Mouse (Mus musculus): ENCODE measurements around the gene Scd4. TPM values are rescaled to one million over a fixed set of nuclear protein-coding genes. Genes with fewer than 3 reads are reported as not detected.

The Scd4 gene
- 0.06 TPM in 1 of 2 replicates, not detected in the other for polyA plus RNA-seq (2014; fragmentation: Nextera tagmentation; extraction: Ambion mirVana)

DNA sequence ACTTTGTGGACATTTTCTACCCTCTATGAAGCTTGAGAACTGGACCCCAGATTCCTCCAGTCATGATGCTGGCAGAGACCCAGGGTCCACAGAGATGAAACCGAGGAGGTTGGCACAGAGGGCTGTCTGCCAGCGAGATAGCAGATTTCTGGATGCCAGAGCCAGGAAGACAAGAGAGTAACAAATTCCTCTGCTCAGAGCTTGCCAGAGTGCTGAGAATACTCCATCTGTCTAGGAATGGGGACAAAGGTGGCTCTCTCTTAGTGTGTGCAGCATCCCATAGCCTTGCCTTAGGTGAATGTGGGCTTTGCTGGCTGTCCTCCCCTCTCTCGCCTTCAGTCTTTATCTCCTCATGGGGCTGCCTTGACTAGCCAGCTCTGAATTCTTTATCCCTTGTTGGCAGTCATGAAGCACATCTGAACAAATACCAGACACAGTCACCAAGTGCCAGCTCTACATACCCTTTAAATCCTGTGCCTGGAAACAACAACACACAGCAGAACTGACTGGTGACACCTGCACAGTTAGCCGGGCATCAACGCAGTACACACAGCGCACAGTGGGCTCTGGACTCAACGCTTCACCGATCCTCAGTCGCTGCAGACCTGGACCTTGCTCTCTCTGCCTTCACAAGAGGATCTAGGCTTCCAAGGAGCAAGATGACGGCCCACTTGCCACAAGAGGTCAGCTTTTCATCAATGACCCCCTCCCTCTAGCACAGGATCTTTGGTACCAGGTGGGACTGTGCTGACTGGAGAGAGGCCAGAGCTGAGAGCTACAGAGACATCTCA is at the start of gene Scd4:
TSS of gene Scd4 (plus strand) at position 260 of the 791 bp plus-strand sequence.
- H3K36me3 ChIP-seq (ENCODE audit: control insufficient read depth, insufficient read depth, low read length), result no peaks in the 10 kb centered on the region
- H3K9me3 ChIP-seq (ENCODE audit: control insufficient read depth, low read length), result no peaks in the 10 kb centered on the region
- H3K27ac ChIP-seq (ENCODE audit: low read depth, low read length), result no peak within 1 kb of the TSS
- no peaks in the 10 kb centered on the region for H3K27me3 ChIP-seq (ENCODE audit: control insufficient read depth, insufficient read depth, low read length)
- no peaks in the 10 kb centered on the region for H3K4me1 ChIP-seq (ENCODE audit: control insufficient read depth, insufficient read depth, low read length)
- ATAC-seq (ENCODE audit: low FRiP score) (no peak), DNase-seq (ENCODE audit: low spot score, missing footprints) (no peak)
- no peak within 1 kb of the TSS for H3K9ac ChIP-seq (ENCODE audit: low read length)
- H3K4me3 ChIP-seq (ENCODE audit: low read depth, low read length), result no peak within 1 kb of the TSS
- H3K4me2 ChIP-seq, result no peak within 1 kb of the TSS
- WGBS, result 91% methylated on average over 10 of the region's 10 CpGs

DNA sequence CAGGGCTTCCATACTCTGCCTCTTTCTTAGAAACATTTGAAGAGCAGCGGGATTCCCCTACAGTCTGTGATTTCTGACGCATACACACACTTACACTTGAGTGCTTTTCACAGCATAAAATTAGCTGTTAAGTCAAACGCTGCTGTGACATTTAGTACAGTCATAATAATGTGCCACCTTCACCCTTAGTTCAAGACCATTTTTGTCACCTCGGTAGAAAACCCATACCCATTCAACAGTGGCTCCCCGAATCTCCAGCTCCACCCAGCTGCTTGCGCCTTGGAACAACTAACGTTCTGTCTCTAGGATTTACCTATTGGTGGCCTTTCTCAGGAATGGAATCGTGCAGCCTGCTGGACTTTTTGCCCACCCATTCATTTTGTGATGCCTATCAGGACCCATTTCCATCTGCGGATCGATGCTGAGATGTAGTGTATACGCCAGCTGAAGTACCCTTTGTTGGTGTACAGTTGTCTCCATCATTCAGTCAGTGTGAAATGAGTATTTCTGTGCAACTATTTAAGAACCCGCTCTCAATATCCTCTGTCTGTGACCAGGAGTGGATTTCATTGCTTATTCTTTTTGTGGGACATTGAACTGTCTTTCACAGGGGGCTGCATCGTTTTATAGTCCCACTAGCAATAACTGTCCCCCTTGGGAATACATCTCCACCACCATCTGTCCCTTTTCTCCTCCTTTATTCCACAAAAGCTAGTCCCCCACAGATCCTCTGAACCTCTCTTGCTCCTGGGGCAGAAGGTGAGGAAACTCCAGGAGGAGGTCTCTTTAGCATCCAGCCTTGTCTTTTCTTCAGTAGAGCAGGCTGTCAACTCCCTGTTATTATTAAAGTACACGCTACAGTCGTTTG is 49.5 kb upstream of the Scd4 start:
- peak overlapping the region; percentile 91 for H3K27ac ChIP-seq (ENCODE audit: low read depth, low read length)
- 36% methylated on average over 15 of the region's 15 CpGs for WGBS
- DNase-seq (ENCODE audit: low spot score, missing footprints) (peak; percentile 93), ATAC-seq (ENCODE audit: low FRiP score) (no peak)
- peak overlapping the region; percentile 57 for H3K9ac ChIP-seq (ENCODE audit: low read length)
- H3K4me1 ChIP-seq (ENCODE audit: control insufficient read depth, insufficient read depth, low read length), result peaks cover 29% of the 10 kb centered on the region
- no peaks in the 10 kb centered on the region for H3K36me3 ChIP-seq (ENCODE audit: control insufficient read depth, insufficient read depth, low read length)
- H3K27me3 ChIP-seq (ENCODE audit: control insufficient read depth, insufficient read depth, low read length), result no peaks in the 10 kb centered on the region
- peak overlapping the region; percentile 36 for H3K4me3 ChIP-seq (ENCODE audit: low read depth, low read length)
- H3K4me2 ChIP-seq, result peak overlapping the region; percentile 80
- H3K9me3 ChIP-seq (ENCODE audit: control insufficient read depth, low read length), result no peaks in the 10 kb centered on the region

- Histone ChIP-seq H3K9ac (ENCODE audit: low read length) (peak overlapping the region; percentile 62), H3K27ac (ENCODE audit: low read depth, low read length) (peak overlapping the region; percentile 91), H3K36me3 (ENCODE audit: control insufficient read depth, insufficient read depth, low read length) (no peaks in the 10 kb centered on the region), H3K9me3 (ENCODE audit: control insufficient read depth, low read length) (no peaks in the 10 kb centered on the region), H3K4me3 (ENCODE audit: low read depth, low read length) (peak overlapping the region; percentile 36), H3K27me3 (ENCODE audit: control insufficient read depth, insufficient read depth, low read length) (no peaks in the 10 kb centered on the region), H3K4me1 (ENCODE audit: control insufficient read depth, insufficient read depth, low read length) (peaks cover 29% of the 10 kb centered on the region), H3K4me2 (peak overlapping the region; percentile 80)
- peak; percentile 99 for DNase-seq (ENCODE audit: low spot score, missing footprints)
- peak; percentile 99 for ATAC-seq (ENCODE audit: low FRiP score)
- WGBS, result 0% methylated on average over 37 of the region's 38 CpGs
Measured at GRCm38 (mm10) chr19:44284025-44284695, 48.7 kb upstream of the Scd4 start.

DNA sequence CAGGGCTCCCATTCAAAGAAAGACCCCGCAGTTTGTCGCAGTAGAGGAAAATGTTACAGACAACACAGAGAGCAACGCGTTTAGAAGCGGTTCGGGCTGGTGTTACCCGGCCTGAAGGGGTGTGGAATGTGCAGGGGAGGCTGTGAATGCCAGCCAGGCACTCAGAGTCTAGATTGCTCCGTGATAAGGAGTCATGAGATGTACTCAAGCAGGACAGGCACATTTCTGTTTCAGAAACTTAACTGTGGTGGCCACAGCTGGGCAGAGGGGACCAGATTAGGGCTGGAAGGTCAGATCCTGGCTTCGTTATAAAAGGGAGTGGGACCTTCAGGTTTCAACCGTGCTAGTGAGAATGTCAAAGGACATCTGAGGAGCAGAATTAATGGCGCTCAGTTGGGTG is 48.2 kb upstream of the Scd4 start:
- no peaks in the 10 kb centered on the region for H3K36me3 ChIP-seq (ENCODE audit: control insufficient read depth, insufficient read depth, low read length)
- peak overlapping the region; percentile 91 for H3K27ac ChIP-seq (ENCODE audit: low read depth, low read length)
- H3K27me3 ChIP-seq (ENCODE audit: control insufficient read depth, insufficient read depth, low read length), result no peaks in the 10 kb centered on the region
- 2% methylated on average over 11 of the region's 11 CpGs for WGBS
- H3K9me3 ChIP-seq (ENCODE audit: control insufficient read depth, low read length), result no peaks in the 10 kb centered on the region
- H3K4me3 ChIP-seq (ENCODE audit: low read depth, low read length), result peak overlapping the region; percentile 36
- DNase-seq (ENCODE audit: low spot score, missing footprints), result no peak
- peaks cover 29% of the 10 kb centered on the region for H3K4me1 ChIP-seq (ENCODE audit: control insufficient read depth, insufficient read depth, low read length)
- ATAC-seq (ENCODE audit: low FRiP score), result peak; percentile 36; the same call in 1 of the 2 replicates
- peak overlapping the region; percentile 80 for H3K4me2 ChIP-seq
- H3K9ac ChIP-seq (ENCODE audit: low read length), result peak overlapping the region; percentile 62

DNA sequence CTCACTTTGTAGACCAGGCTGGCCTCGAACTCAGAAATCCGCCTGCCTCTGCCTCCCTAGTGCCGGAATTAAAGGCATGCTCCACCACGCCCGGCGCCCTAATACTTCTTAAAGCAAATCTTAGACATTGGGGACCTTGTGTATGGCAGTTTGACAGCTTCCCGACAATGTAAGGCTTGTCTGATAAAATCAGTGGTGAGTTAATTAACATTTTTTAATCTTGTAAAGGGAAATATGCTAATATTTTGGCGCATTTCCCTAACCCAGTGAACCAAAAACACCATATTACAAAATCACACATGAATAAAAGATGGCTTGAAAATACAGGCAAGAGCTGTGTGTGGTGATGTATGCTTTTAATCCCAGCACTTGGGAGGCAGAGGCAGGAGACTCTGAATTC is 47.3 kb upstream of the Scd4 start:
- H3K27ac ChIP-seq (ENCODE audit: low read depth, low read length), result no peak overlapping the region
- 94% methylated on average over 8 of the region's 8 CpGs for WGBS

GRCm38 (mm10) chr19:44286109-44286508 is 46.8 kb upstream of the Scd4 start:
- Histone ChIP-seq H3K4me3 (ENCODE audit: low read depth, low read length) (no peak overlapping the region), H3K4me2 (no peak overlapping the region), H3K9me3 (ENCODE audit: control insufficient read depth, low read length) (no peaks in the 10 kb centered on the region), H3K4me1 (ENCODE audit: control insufficient read depth, insufficient read depth, low read length) (peaks cover 23% of the 10 kb centered on the region), H3K36me3 (ENCODE audit: control insufficient read depth, insufficient read depth, low read length) (no peaks in the 10 kb centered on the region), H3K27ac (ENCODE audit: low read depth, low read length) (no peak overlapping the region), H3K9ac (ENCODE audit: low read length) (no peak overlapping the region), H3K27me3 (ENCODE audit: control insufficient read depth, insufficient read depth, low read length) (no peaks in the 10 kb centered on the region)
- ATAC-seq (ENCODE audit: low FRiP score), result no peak
- WGBS, result 80% methylated on average over 2 of the region's 2 CpGs
- no peak for DNase-seq (ENCODE audit: low spot score, missing footprints)

More for the DNA sequence above, 47.3 kb upstream of the Scd4 start:
- Histone ChIP-seq H3K27me3 (ENCODE audit: control insufficient read depth, insufficient read depth, low read length) (no peaks in the 10 kb centered on the region), H3K4me1 (ENCODE audit: control insufficient read depth, insufficient read depth, low read length) (peaks cover 26% of the 10 kb centered on the region), H3K9ac (ENCODE audit: low read length) (no peak overlapping the region), H3K36me3 (ENCODE audit: control insufficient read depth, insufficient read depth, low read length) (no peaks in the 10 kb centered on the region), H3K4me3 (ENCODE audit: low read depth, low read length) (no peak overlapping the region), H3K9me3 (ENCODE audit: control insufficient read depth, low read length) (no peaks in the 10 kb centered on the region), H3K4me2 (no peak overlapping the region)
- no peak for DNase-seq (ENCODE audit: low spot score, missing footprints)
- ATAC-seq (ENCODE audit: low FRiP score), result no peak

DNA sequence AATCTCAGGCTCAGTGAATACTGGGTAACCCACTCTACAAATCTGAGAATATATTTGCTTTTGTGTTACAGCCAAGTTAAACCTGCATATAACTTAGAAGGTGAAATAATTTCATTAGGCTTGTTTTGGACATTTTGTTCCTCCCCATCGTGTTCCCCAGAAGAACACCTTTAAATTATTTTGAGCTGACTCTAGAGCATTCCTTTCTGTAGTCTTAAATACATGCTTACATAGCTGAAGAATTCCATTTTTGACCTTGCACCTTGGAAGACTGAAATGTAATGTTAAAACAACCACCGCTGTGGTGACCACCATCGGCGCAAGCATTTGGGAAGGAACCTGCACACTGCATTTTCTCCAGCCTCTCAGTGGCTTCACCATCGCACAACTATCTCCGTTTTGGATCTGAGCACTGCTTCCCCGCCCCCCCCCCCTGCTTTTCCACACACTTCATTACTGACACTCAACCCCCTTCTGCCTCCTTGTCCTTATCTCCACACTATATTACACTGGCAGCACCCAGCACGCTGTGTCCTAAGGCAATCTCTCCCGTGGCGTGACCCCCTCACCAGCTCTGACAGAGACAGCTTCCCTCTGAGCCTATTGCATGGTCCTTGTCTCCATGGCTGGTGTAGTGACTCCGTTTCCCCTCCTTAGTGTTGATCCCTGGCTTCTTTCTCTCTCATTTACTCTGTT is 45.3 kb upstream of the Scd4 start:
- Histone ChIP-seq H3K4me1 (ENCODE audit: control insufficient read depth, insufficient read depth, low read length) (peaks cover 27% of the 10 kb centered on the region), H3K27ac (ENCODE audit: low read depth, low read length) (no peak overlapping the region), H3K4me3 (ENCODE audit: low read depth, low read length) (no peak overlapping the region), H3K27me3 (ENCODE audit: control insufficient read depth, insufficient read depth, low read length) (no peaks in the 10 kb centered on the region), H3K36me3 (ENCODE audit: control insufficient read depth, insufficient read depth, low read length) (no peaks in the 10 kb centered on the region), H3K9me3 (ENCODE audit: control insufficient read depth, low read length) (no peaks in the 10 kb centered on the region), H3K9ac (ENCODE audit: low read length) (no peak overlapping the region), H3K4me2 (no peak overlapping the region)
- ATAC-seq (ENCODE audit: low FRiP score), result no peak
- DNase-seq (ENCODE audit: low spot score, missing footprints), result no peak
- WGBS, result 82% methylated on average over 11 of the region's 11 CpGs

GRCm38 (mm10) chr19:44292083-44292482 is 40.8 kb upstream of the Scd4 start:
- H3K27ac ChIP-seq (ENCODE audit: low read depth, low read length), result peak overlapping the region; percentile 95
- ATAC-seq (ENCODE audit: low FRiP score), result no peak
- peaks cover 25% of the 10 kb centered on the region for H3K4me1 ChIP-seq (ENCODE audit: control insufficient read depth, insufficient read depth, low read length)
- WGBS, result 81% methylated on average over 2 of the region's 2 CpGs
- no peak overlapping the region for H3K4me3 ChIP-seq (ENCODE audit: low read depth, low read length)
- H3K36me3 ChIP-seq (ENCODE audit: control insufficient read depth, insufficient read depth, low read length), result peaks cover 17% of the 10 kb centered on the region
- H3K9ac ChIP-seq (ENCODE audit: low read length), result no peak overlapping the region
- no peak for DNase-seq (ENCODE audit: low spot score, missing footprints)
- no peak overlapping the region for H3K4me2 ChIP-seq
- H3K9me3 ChIP-seq (ENCODE audit: control insufficient read depth, low read length), result no peaks in the 10 kb centered on the region
- no peaks in the 10 kb centered on the region for H3K27me3 ChIP-seq (ENCODE audit: control insufficient read depth, insufficient read depth, low read length)

Measured in midbrain, embryonic 11.5 days (tissue).